Mouse (Mus musculus): Measurements from ENCODE around the gene Ccdc167. TPM values are rescaled to one million over a fixed set of nuclear protein-coding genes. Genes with fewer than 3 reads are reported as not detected.

Gene Ccdc167
- polyA plus RNA-seq, 1 experiment from 2014 or later: 14.2 TPM

DNA sequence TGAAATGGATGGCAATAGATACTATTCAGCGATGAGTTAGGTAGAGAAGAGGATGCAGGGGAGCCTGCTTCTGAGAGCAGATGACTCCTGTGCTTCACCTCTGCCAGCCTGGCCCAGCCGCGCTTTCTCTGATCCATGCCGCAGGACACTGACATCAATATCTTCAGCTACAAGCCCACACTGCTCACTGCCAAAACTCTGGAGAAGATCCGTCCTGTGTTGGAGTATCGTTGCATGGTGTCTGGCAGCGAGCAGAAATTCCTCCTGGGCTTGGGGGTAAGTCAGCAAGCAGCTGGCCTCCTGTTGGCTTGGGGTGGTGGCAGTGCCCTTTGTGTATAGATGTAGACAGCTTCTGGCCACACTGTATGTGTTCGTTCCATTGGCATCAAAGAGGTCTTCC is 19.9 kb downstream of the Ccdc167 start:
- Histone ChIP-seq H3K36me3 (ENCODE audit: poor library complexity, severe bottlenecking) (peaks cover 88% of the 10 kb centered on the region), H3K4me2 (no peak overlapping the region), H3K9me3 (replicated peaks) (no peaks in the 10 kb centered on the region), H3K9ac (no peak overlapping the region), H3K4me3 (no peak overlapping the region), H3K27me3 (no peaks in the 10 kb centered on the region), H3K27ac (no peak overlapping the region), H3K4me1 (peaks cover under 1% of the 10 kb centered on the region; the same call in 1 of the 2 replicates)
- no peak for ATAC-seq
- 97% methylated on average over 8 of the region's 8 CpGs for WGBS

DNA sequence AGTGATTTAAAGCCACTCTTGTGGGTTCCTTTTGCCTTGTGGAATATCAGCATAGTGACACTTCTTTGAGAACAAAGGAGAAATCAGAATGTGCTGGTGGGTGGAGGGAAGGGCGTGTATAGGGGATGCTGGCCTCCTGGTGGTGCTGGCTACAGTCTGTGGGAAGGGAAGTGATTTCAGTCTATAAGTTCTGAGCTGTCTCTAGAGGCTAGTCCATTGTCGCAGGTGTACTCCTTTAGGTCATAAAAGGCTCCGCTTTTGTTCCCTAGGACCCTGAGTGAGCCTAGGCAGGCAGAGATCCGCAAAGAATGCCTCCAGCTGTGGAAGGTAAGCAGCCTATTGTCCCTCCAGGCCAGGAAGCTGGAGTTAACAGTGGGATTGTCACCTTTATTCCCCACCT is 22.3 kb downstream of the Ccdc167 start:
- Histone ChIP-seq H3K9me3 (replicated peaks) (no peaks in the 10 kb centered on the region), H3K36me3 (ENCODE audit: poor library complexity, severe bottlenecking) (peaks cover 87% of the 10 kb centered on the region), H3K4me2 (no peak overlapping the region), H3K27ac (no peak overlapping the region), H3K9ac (no peak overlapping the region), H3K4me3 (no peak overlapping the region), H3K27me3 (no peaks in the 10 kb centered on the region), H3K4me1 (no peaks in the 10 kb centered on the region)
- no peak for ATAC-seq
- 78% methylated on average over 4 of the region's 4 CpGs for WGBS

DNA sequence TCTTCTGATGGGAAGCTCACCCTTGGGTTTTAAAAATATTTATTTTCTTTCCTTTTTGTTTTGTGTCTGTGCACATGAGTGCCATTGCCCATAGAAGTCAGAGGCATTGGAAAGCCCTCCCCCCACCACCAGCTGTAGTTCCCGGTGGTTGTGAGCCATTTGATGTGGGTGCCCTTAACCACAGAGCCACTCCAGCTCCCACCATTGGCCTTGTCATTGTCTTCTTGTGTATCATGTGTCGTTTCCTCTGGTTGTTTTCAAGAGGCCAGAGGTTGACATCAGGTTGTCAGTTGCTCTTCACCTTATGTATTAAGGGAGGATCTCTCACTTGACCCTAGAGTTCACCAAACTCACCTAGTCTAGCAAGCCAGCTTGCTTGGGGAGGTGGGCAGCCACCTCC is 23.3 kb downstream of the Ccdc167 start:
- Histone ChIP-seq H3K4me3 (no peak overlapping the region), H3K4me1 (no peaks in the 10 kb centered on the region), H3K9ac (no peak overlapping the region), H3K9me3 (replicated peaks) (no peaks in the 10 kb centered on the region), H3K4me2 (no peak overlapping the region), H3K27me3 (no peaks in the 10 kb centered on the region), H3K27ac (no peak overlapping the region), H3K36me3 (ENCODE audit: poor library complexity, severe bottlenecking) (peaks cover 83% of the 10 kb centered on the region)
- no peak for ATAC-seq
- 98% methylated on average over 2 of the region's 2 CpGs for WGBS

DNA sequence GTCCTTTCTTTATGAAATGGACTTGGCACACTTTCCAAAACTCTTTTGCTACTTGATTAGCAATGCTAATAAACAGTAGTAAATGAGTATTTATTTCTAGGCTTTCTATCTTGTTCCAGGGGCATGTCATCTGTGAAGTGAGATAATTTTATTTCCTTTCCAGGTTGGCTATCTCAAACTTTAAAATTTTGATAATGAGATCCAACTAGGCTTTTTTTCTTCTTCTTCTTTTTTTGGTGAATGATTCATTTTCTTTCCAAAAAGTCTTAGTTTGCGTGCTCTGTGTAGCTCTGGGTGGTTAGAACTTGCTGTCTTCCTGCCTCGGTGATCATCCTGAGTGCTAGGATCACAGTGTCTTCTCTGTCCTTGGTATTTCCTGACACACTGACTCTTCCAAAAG is 24.0 kb downstream of the Ccdc167 start:
- Histone ChIP-seq H3K4me2 (no peak overlapping the region), H3K27ac (no peak overlapping the region), H3K9ac (no peak overlapping the region), H3K4me1 (no peaks in the 10 kb centered on the region), H3K4me3 (no peak overlapping the region), H3K9me3 (replicated peaks) (no peaks in the 10 kb centered on the region), H3K36me3 (ENCODE audit: poor library complexity, severe bottlenecking) (peaks cover 82% of the 10 kb centered on the region), H3K27me3 (no peaks in the 10 kb centered on the region)
- 94% methylated on average over 2 of the region's 2 CpGs for WGBS
- no peak for ATAC-seq

DNA sequence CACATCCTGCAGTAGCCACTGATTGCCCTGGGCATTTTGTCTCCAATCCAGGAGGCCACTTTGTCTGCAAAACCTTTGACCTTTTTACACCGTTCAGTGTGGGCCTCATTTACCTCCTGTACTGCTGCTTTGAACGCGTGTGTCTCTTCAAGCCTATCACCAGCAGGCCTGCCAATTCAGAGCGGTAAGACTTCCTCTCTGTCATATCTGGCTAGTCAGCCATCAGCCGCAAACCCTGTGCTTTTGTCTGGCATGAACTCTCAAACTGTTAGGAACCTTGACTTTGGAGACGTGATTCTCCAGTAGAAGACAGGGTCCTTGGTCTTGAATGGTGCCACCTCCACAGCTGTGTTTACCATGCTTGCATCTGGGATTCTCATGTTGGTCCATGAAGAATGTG is 26.6 kb downstream of the Ccdc167 start:
- Histone ChIP-seq H3K9ac (no peak overlapping the region), H3K4me3 (no peak overlapping the region), H3K36me3 (ENCODE audit: poor library complexity, severe bottlenecking) (peaks cover 84% of the 10 kb centered on the region), H3K27ac (no peak overlapping the region), H3K4me2 (no peak overlapping the region), H3K27me3 (no peaks in the 10 kb centered on the region), H3K9me3 (replicated peaks) (no peaks in the 10 kb centered on the region), H3K4me1 (no peaks in the 10 kb centered on the region)
- WGBS: 86% methylated on average over 6 of the region's 6 CpGs
- no peak for ATAC-seq

DNA sequence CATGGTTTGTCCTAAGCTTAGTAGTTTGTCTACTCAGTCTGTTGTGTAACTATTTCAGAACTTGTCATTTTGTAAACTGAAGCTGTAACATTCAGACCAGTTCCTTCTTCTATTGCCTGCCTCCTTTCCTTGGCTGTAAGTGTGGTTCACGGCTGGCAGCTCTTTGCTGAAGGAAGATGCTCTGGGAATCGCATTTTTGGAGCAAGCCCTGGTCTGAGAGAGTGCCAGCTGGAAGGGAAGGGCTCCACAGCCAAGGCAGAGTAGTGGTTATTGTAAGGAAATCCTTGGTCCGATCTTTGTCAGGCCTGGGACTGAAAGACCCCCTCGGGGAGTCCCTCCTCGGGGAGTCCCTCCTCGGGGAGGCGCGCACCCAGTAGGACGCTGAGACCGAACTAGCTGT is 28.2 kb downstream of the Ccdc167 start:
- Histone ChIP-seq H3K27ac (no peak overlapping the region), H3K9ac (no peak overlapping the region), H3K4me2 (no peak overlapping the region), H3K4me3 (no peak overlapping the region), H3K9me3 (replicated peaks) (no peaks in the 10 kb centered on the region), H3K27me3 (no peaks in the 10 kb centered on the region), H3K36me3 (ENCODE audit: poor library complexity, severe bottlenecking) (peaks cover 84% of the 10 kb centered on the region), H3K4me1 (no peaks in the 10 kb centered on the region)
- no peak for ATAC-seq
- WGBS: 94% methylated on average over 10 of the region's 10 CpGs

DNA sequence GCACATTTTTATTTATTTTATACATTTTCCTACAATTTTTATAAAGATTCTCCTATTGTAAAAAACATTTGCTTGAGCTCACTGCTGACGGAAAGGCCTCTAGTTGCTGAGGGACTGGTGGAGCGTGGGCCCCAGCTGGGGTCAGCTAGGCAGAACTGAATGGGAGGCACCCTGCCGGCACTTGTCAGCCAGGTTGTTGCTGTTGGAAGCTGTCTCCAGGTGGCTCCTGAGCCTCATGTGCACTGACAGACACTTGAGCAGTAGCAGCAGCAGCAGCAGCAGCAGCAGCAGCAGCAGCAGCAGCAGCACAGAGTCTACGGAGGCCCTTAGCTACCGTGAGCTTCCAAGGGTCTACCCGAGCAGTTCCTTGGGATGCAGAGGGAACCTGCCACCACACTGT is 29.5 kb downstream of the Ccdc167 start:
- ATAC-seq: no peak
- Histone ChIP-seq H3K27me3 (no peaks in the 10 kb centered on the region), H3K4me2 (no peak overlapping the region), H3K36me3 (ENCODE audit: poor library complexity, severe bottlenecking) (peaks cover 89% of the 10 kb centered on the region), H3K9me3 (replicated peaks) (no peaks in the 10 kb centered on the region), H3K4me1 (no peaks in the 10 kb centered on the region), H3K27ac (peak overlapping the region; percentile 8; the same call in 1 of the 2 replicates), H3K4me3 (no peak overlapping the region), H3K9ac (no peak overlapping the region)
- WGBS: 85% methylated on average over 6 of the region's 6 CpGs

DNA sequence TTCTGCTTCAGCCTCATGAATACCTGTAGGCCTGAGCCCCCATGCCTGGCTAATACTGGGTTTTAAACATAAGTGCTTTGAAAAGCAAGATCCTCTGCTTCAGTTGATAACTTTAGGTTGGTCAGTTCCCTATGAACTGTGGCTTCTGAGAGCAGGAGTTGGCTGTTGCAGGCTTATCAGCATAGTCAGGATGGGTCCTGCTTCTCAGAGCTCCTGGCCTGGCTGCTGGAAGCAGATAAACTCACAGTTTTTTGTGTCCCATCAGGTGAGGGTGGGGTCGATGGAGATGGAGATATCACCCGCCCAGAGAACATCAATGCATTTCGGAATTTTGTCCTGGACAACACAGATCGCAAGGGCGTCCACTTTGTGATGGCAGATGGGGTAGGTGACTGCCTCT is 30.1 kb downstream of the Ccdc167 start:
- 95% methylated on average over 5 of the region's 5 CpGs for WGBS
- no peak for ATAC-seq
- H3K9me3 ChIP-seq (replicated peaks): no peaks in the 10 kb centered on the region
- no peak overlapping the region for H3K27ac ChIP-seq
- no peak overlapping the region for H3K9ac ChIP-seq
- no peaks in the 10 kb centered on the region for H3K27me3 ChIP-seq
- H3K4me1 ChIP-seq: no peaks in the 10 kb centered on the region
- H3K36me3 ChIP-seq (ENCODE audit: poor library complexity, severe bottlenecking): peaks cover 94% of the 10 kb centered on the region
- no peak overlapping the region for H3K4me3 ChIP-seq
- H3K4me2 ChIP-seq: no peak overlapping the region

DNA sequence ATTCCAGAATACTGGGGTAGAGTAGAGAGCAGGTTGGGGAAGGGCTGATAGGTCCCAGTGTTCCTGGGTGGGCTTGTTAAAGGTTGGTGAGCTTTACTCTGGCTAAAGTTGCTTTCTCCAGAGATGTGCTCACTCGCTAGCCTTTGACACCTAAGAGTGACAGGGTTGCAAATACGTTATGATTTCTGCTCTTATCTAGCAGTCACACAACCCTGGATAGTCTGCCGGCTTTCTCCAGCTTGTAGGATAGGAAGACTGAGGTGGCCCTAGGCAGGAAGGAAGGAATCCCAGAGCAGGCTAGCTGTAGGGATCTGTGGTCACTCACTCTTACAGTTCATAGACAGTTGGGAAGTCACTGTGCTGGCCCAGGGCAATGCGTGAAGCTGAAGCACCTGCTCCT is 32.6 kb downstream of the Ccdc167 start:
- Histone ChIP-seq H3K9ac (no peak overlapping the region), H3K9me3 (replicated peaks) (no peaks in the 10 kb centered on the region), H3K4me2 (no peak overlapping the region), H3K4me3 (no peak overlapping the region), H3K27ac (no peak overlapping the region), H3K4me1 (peaks cover 6% of the 10 kb centered on the region), H3K36me3 (ENCODE audit: poor library complexity, severe bottlenecking) (peaks cover 92% of the 10 kb centered on the region), H3K27me3 (no peaks in the 10 kb centered on the region)
- 93% methylated on average over 4 of the region's 4 CpGs for WGBS
- no peak for ATAC-seq

DNA sequence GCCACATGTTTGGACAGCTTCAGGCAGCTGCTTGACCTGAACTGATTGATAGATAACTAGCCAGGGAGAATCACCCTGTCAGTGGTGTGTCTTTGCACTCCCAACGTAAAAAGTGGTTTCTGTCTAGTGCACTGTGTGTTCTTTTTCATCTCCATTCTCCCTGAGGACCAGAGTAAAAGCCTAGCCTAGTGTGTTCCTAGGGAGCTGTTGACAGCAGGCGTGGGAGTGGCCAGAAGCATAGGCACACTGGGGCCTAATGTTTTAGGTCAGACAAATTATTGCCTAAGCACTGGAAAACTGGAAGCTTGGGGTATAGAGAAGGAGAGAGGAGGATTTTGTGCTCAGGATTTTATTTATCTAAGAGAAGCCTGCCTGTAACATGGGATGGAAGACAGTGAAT is 33.7 kb downstream of the Ccdc167 start:
- Histone ChIP-seq H3K27me3 (no peaks in the 10 kb centered on the region), H3K27ac (no peak overlapping the region), H3K4me1 (peaks cover 8% of the 10 kb centered on the region), H3K36me3 (ENCODE audit: poor library complexity, severe bottlenecking) (peaks cover 95% of the 10 kb centered on the region), H3K9ac (no peak overlapping the region), H3K9me3 (replicated peaks) (no peaks in the 10 kb centered on the region), H3K4me2 (no peak overlapping the region), H3K4me3 (no peak overlapping the region)
- no peak for ATAC-seq
- 91% methylated on average over 2 of the region's 2 CpGs for WGBS

DNA sequence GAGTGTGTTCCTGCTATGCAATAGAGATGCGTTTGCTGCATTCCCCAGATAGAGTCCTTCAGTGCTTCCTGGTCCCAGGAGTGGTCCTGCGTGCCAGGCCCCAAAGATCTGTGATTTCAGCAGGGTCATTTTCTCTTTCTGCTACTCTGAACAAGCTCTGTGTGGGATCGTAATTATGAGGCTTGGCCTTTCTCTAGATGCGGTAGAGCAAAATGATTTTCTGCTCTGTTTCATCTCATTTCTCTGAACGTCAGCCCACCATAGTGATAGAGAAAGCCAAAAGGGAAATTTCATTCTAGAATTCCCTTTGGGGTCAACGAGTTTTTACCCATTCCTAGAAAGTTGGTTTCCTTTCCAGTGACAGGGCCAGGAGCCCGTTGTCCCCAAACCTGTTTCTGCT is 34.6 kb downstream of the Ccdc167 start:
- no peak overlapping the region for H3K9ac ChIP-seq
- no peak overlapping the region for H3K27ac ChIP-seq
- peaks cover 96% of the 10 kb centered on the region for H3K36me3 ChIP-seq (ENCODE audit: poor library complexity, severe bottlenecking)
- no peaks in the 10 kb centered on the region for H3K9me3 ChIP-seq (replicated peaks)
- no peak overlapping the region for H3K4me3 ChIP-seq
- H3K4me2 ChIP-seq: no peak overlapping the region
- no peak for ATAC-seq
- WGBS: 63% methylated on average over 7 of the region's 7 CpGs
- peaks cover 8% of the 10 kb centered on the region for H3K4me1 ChIP-seq
- H3K27me3 ChIP-seq: no peaks in the 10 kb centered on the region

DNA sequence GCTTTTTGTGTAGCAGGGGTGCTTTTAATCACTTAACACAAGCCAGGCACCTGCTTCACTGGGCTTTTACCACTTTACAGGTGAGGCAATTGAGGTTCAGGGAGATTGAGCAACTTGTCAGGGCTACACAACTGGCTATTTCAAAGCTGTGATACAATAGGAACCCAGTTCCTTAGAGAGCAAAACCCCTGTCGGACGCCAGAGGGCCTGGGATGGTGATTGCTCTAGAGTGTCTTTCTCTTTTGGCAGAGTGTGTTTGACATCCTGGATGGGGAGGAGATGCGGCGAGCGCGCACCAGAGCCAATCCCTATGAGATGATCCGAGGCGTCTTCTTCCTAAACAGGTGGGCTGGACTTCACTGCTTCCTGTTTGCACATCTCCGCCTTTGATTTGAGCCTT is 35.2 kb downstream of the Ccdc167 start:
- 93% methylated on average over 9 of the region's 9 CpGs for WGBS
- peaks cover 8% of the 10 kb centered on the region for H3K4me1 ChIP-seq

DNA sequence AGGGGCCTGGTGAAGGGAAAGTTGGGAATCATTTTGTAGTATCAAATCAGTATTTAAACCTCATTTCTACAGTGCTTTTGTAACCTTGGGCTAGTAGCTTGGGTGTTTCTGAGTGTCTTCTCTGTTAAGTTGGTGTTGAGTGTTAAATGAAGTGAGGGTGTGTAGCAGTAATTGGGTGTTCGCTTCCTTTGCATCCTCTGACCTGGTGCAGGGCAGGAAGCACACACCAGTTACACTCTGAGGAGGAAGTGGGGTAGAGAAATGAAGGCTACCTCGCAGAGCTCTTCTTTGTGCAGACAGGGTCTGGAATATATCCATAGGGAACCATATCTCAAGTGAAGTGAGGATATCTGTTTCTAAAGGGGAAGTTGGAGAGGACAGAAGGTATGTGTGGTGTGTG is 35.9 kb downstream of the Ccdc167 start:
- H3K9ac ChIP-seq: no peak overlapping the region
- no peaks in the 10 kb centered on the region for H3K27me3 ChIP-seq
- H3K36me3 ChIP-seq (ENCODE audit: poor library complexity, severe bottlenecking): peaks cover 96% of the 10 kb centered on the region
- ATAC-seq: no peak
- no peak overlapping the region for H3K4me2 ChIP-seq
- 89% methylated on average over 2 of the region's 2 CpGs for WGBS
- peaks cover 8% of the 10 kb centered on the region for H3K4me1 ChIP-seq
- H3K9me3 ChIP-seq (replicated peaks): no peaks in the 10 kb centered on the region
- peak overlapping the region; percentile 82 for H3K27ac ChIP-seq
- no peak overlapping the region for H3K4me3 ChIP-seq

More for the DNA sequence above, 35.2 kb downstream of the Ccdc167 start:
- peaks cover 96% of the 10 kb centered on the region for H3K36me3 ChIP-seq (ENCODE audit: poor library complexity, severe bottlenecking)
- H3K9me3 ChIP-seq (replicated peaks): no peaks in the 10 kb centered on the region
- H3K27me3 ChIP-seq: no peaks in the 10 kb centered on the region
- H3K9ac ChIP-seq: no peak overlapping the region
- ATAC-seq: no peak
- no peak overlapping the region for H3K4me3 ChIP-seq
- no peak overlapping the region for H3K4me2 ChIP-seq
- no peak overlapping the region; the same call in 1 of the 2 replicates for H3K27ac ChIP-seq

Data from forebrain, embryonic 13.5 days (tissue).